Mouse (Mus musculus) heart, adult 2 months (tissue): ENCODE results near the gene Cep112.

Experiments
- CTCF ChIP-seq: fragments of 200-600 bp; IDR thresholded peaks from 2 replicates; pipeline ENCODE4 v1.8.1; 2022; ENCODE audit warnings: antibody characterized with exemption, mild to moderate bottlenecking, moderate library complexity
- EP300 ChIP-seq: fragments of 200-500 bp; IDR thresholded peaks from 2 replicates; pipeline ENCODE4 v1.6.1; 2011; ENCODE audit warnings: low read depth, low read length, control low read depth; ENCODE audit not compliant: insufficient read depth

DNA sequence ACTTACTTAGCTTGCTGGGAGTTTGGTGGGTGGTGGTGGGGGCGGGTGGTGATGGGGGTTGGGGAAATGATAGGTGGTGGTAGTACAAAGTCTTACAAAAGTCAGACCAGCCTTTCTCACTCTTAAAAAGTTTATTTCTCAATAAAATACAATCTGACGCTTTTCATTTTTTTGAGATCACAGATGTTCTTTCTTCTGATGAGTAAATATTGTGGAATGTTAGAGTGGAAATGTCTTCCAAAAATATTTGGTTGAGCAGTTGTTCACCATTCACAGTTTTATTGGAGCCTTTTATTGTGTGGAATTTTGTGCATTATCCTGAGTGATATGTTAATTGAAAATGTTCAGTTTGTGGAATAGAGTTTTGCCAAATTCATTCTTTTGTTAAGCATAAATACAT, 332.2 kb downstream of the Cep112 start:
- TF ChIP-seq CTCF (no peak), EP300 (no peak)
